Mouse (Mus musculus): ENCODE measurements around the gene Olfr922.

GRCm38 (mm10) chr9:38792689-38793088 is 21.7 kb upstream of the Olfr922 start:
- TF ChIP-seq CHD2 (IDR thresholded peaks at IDR 0.05; ENCODE audit: low read depth, low read length) (no peak), ZC3H11A (IDR thresholded peaks at IDR 0.05; ENCODE audit: borderline replicate concordance, low read depth, low read length) (no peak)

Measured in ES-E14 (cell line).